Mouse (Mus musculus): ENCODE measurements at regions not wholly inside any gene's neighbourhood (a gene's known extent, or its start where the extent isn't known, plus 50 kb on each side); places are given as distances from the start of the nearest gene placed in this dataset.

GRCm38 (mm10) chr16:51315608-51316007 is 715.4 kb upstream of the Cblb start:
- DNase-seq, result peak; percentile 44

- DNase-seq, result no peak
Observed at GRCm38 (mm10) chr16:51332262-51332661, 698.8 kb upstream of the Cblb start.

GRCm38 (mm10) chr16:51334972-51335371 is 696.1 kb upstream of the Cblb start:
- DNase-seq, result no peak

GRCm38 (mm10) chr16:51347120-51347519 is 683.9 kb upstream of the Cblb start:
- DNase-seq, result no peak

- no peak for DNase-seq
Observed at GRCm38 (mm10) chr16:51352151-51352550, 678.9 kb upstream of the Cblb start.

GRCm38 (mm10) chr16:51353791-51354190 is 677.2 kb upstream of the Cblb start:
- DNase-seq, result no peak

- DNase-seq, result no peak
Observed at GRCm38 (mm10) chr16:51370070-51370469, 661.0 kb upstream of the Cblb start.

- DNase-seq, result no peak
Observed at GRCm38 (mm10) chr16:51386456-51386855, 644.6 kb upstream of the Cblb start.

- DNase-seq, result no peak
Observed at GRCm38 (mm10) chr16:51387498-51387897, 643.5 kb upstream of the Cblb start.

- DNase-seq, result no peak
Observed at GRCm38 (mm10) chr16:51393871-51394270, 637.2 kb upstream of the Cblb start.
